Mouse (Mus musculus) thymus, postnatal 10 days (tissue): ENCODE measurements around the gene Poc1b.

Experiments
- DNase-seq, 2 experiments: peaks; one replicate each; pipeline ENCODE4 v3.0.0; 2021; ENCODE audit warnings: low spot score in 2 of 2

The Poc1b gene

GRCm38 (mm10) chr10:99106703-99107631 lies at the start of gene Poc1b:
Poc1b (plus strand) TSS chr10:99107036.
- DNase-seq, result peak; percentile 76 to 83

GRCm38 (mm10) chr10:99060588-99060987 lies 46.2 kb upstream of the Poc1b start:
- no peak for DNase-seq

GRCm38 (mm10) chr10:99061418-99061817 lies 45.4 kb upstream of the Poc1b start:
- DNase-seq, result no peak

DNA sequence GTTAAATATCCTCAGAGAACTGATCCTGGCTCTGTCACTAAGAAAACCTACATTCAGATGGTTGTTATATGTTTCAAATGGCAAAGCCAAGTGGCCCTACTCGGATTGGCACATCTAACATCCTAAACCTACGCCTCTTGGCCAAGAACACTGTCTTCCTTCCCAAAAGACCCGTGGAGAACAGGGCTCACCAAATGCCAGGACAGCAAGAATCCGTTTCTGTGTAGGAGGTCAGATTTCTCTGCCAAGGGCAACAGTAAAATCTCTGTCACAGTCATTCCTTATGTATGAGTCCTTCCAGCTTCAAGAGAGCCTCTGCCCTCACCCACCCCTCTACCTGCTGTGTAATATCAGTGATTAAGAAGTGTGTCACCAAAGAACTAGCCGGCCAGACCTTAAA lies 44.3 kb upstream of the Poc1b start:
- DNase-seq, result no peak

- no peak for DNase-seq
Measured at GRCm38 (mm10) chr10:99076113-99076895, 30.5 kb upstream of the Poc1b start.

DNA sequence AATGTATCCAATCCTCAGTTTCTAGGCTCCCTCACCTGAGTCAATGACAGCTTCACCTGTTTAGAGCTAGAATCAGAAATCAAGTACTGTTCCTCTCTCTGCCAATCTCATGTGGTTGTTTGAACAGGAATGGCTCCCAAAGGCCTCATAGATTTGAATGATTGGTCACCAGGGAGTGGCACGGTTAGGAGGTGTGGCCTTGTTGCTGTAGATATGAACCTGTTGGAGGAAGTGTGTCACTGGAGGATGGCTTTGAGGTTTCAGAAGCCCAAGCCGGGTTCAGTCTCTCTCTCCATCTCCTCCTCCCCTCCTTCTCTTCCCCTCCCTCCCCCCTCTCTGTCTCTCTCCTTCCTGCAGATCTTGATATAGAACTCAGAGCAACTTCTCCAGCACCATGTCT lies 28.2 kb upstream of the Poc1b start:
- DNase-seq, result no peak

DNA sequence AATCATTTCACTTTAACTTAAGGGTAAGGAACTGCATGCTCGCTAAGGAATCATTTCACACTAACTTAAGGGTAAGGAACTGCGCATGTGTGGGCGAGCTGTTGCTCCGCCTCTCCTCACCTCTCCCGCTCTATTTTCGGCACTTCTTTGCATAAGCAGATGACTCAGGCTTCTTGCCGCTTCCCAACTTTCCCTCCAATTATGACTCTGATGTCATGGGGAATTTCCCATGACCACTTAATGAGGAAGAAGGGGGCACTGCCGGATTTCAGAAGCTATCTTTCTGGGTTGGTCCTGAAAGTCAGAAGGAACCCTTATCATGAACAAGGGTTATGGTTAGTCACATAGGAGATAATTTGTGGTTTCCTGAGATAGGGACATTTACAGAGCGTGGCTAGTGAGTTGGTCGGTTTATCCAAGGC lies 25.3 kb upstream of the Poc1b start:
- DNase-seq, result no peak

GRCm38 (mm10) chr10:99083431-99084003 lies 23.3 kb upstream of the Poc1b start:
- DNase-seq, result no peak

DNA sequence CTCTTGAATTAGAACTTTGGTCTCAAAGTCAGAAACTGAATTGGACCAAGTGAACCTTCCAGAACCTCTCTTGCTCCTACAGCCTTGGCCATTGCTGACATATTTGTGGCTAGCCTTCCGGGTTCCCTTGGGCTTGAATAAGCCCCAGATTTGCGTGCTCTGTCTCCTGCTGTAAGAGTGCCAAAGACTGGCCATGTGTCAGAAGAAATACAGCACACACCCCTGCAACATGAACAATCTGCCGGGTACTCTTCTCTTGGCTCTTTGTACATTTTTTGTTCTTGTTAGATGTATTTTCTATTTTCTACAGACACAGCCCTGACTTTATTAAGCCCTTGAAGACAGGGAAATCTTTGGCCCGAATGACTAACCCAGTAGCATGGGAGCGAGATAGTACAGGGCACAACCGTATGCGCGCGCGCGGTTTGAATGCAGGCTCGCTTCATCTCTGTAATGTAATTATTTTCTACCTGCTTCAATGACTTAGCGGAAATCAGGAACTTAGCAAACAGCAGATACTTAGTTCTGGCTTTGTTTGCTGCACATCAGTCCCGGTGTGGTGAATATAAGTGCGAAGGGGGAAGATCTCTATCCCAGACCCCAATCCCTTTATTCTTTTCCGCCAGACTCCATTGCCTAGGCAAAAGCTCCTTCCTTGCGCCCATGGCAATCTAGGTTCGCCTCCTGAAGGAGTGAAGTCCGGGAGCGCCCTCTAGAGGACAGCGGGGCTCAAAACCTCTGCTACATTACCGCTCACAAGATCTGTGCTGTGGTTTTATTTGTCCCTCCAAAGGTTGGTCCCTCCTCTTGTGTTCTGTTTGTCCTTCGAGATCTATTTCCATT lies 22.2 kb upstream of the Poc1b start:
- peak; percentile 45 to 86 for DNase-seq

GRCm38 (mm10) chr10:99085240-99085587 lies 21.6 kb upstream of the Poc1b start:
- DNase-seq, result no peak

GRCm38 (mm10) chr10:99086029-99086428 lies 20.8 kb upstream of the Poc1b start:
- no peak for DNase-seq

GRCm38 (mm10) chr10:99089906-99090305 lies 16.9 kb upstream of the Poc1b start:
- DNase-seq, result no peak

DNA sequence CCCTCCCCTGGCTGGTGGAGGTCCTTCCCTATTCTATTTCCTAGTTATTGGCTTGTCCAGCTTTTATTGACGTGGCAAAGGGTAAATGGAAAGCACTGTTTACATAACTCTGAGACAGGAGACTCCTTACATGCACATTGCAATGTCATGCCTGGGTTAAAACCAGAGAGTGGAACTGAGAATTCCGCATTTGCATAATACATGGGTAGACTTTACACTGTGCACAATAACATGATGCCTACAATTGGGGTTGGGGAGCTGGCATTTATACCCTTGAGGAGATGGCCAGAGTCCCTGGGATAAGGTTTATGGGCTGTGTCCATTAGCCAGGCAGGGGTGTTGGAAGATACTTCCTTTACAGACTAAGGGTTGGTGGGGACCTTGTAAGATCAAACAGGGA lies 13.5 kb upstream of the Poc1b start:
- no peak for DNase-seq

DNA sequence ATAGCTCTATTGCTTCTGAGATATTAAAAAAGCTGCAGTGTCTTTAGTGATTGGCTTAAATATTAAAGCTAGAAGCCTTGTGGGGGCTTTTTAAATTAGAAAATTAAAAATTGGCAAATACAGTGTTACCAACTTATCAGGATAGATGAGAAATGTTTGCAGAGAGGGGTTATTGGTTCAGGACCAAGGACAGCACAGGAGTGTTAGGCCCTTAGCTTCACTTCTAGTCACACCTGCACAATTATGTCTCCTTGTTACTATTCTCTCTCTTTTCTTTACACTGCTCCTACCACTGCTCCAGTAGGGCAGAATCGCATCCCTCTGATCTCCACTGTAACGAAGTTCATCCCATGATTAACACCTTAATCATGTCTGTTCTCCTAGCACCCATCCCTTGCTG lies 11.7 kb upstream of the Poc1b start:
- no peak for DNase-seq

GRCm38 (mm10) chr10:99097374-99097773 lies 9.5 kb upstream of the Poc1b start:
- DNase-seq, result peak in 1 of 2 experiments; percentile 75

- DNase-seq, result no peak
Measured at GRCm38 (mm10) chr10:99105522-99105921, 1.3 kb upstream of the Poc1b start.

GRCm38 (mm10) chr10:99106311-99106702 lies 529 bp upstream of the Poc1b start:
- no peak for DNase-seq

DNA sequence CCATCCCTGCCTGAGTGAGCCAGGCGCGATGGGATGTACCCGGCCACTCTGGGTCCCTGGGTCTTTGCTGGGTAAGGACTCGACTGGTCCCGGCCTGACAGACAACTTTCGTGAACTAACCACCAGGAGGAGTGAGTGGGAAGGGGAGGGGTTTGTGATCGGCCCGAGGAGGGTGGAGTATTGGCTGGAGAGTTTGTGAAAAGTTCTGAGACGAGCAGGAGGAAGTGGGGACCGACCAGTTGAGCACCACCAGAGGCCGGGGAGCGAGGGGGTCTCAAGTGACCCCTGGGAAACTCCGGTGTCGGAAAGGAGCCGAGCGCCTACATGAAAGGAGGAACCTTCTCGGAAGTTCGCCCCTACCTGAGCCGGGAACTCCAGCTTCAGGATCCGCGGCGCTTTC lies 1.1 kb downstream of the Poc1b start, which contains the start of gene Galnt4:
TSS of gene Galnt4 (plus strand) at position 196 of the 400 bp plus-strand sequence.
- DNase-seq, result peak; percentile 80 to 84

GRCm38 (mm10) chr10:99108431-99108982 lies 1.7 kb downstream of the Poc1b start:
- DNase-seq, result no peak

DNA sequence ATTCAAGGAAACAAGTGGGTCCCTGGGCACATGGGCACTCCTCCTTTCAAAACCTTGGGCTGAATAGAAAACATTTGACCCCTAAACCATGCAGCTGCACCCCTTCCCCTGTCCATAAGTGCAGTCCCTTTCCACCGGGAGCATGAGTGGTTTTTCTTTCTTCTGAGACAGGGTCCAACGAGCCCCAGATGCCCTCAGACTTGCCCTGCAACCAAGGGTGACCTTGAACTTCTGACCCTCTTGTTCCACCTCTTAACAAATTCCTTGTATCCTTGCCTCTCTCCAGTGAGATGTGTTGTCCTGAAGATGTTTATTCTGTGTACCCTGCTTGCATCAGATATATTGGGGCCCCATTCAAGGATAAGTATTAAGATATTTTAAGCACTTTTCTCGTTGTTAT lies 6.7 kb downstream of the Poc1b start:
- DNase-seq, result no peak

DNA sequence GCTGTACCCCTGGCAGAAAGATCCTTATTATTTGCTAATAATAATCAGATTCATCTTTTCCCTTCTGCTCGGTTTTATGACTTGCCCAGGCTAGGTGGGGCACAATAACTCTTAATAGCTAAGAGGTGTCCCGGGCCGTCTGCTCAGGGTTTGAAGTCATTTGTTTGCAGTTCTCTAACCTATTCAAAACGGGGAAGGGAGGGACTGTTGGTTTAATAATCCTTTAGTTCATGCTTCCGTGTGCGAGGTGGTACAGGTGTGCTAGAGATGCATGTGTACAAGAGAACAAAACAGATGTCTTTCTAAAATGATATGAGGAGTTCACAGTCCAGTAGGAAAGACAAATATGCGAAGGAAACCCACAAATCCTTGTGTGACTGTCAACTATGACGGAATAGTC lies 7.5 kb downstream of the Poc1b start:
- DNase-seq, result no peak
